Mouse (Mus musculus) CH12.LX (cell line): ENCODE data around the gene Agap3. TPM values are rescaled to one million over a fixed set of nuclear protein-coding genes. Genes with fewer than 3 reads are reported as not detected.

Experiments
- DNase-seq: peaks from one replicate; pipeline ENCODE4 v3.0.0-alpha.2; 2013; ENCODE audit errors: extremely low read depth
- H3K27ac ChIP-seq: 2 replicates; pipeline ENCODE4 v1.5.1; 2012; ENCODE audit warnings: low read depth, mild to moderate bottlenecking, control low read depth, moderate library complexity; ENCODE audit not compliant: insufficient read depth
- H3K27me3 ChIP-seq: replicated peaks from 2 replicates; pipeline ENCODE3; 2012; ENCODE audit warnings: inconsistent platforms
- H3K36me3 ChIP-seq, 2 experiments: replicated peaks in 1 of 2; 2 replicates each; pipeline versions ENCODE3 to v1.6.1; 2012; ENCODE audit warnings: inconsistent platforms in 1 of 2, low read length in 1 of 2, mild to moderate bottlenecking in 1 of 2, mixed read lengths in 1 of 2, moderate library complexity in 1 of 2; ENCODE audit not compliant: control insufficient read depth in 1 of 2, insufficient read depth in 1 of 2
- H3K4me1 ChIP-seq, 2 experiments: 2 replicates each; pipeline ENCODE4 v1.6.1; 2012; ENCODE audit warnings: inconsistent platforms in 1 of 2, moderate library complexity in 1 of 2; ENCODE audit not compliant: insufficient read depth in 2 of 2, control insufficient read depth in 1 of 2
- H3K4me2 ChIP-seq: 2 replicates; pipeline ENCODE4 v1.6.1; 2012; ENCODE audit warnings: low read depth, mild to moderate bottlenecking, control low read depth; ENCODE audit not compliant: poor library complexity, insufficient read depth, severe bottlenecking
- H3K4me3 ChIP-seq, 3 experiments: fragments of 150-350 bp in 1 of 3; sonication (generic) in 1 of 3; replicated peaks in 1 of 3; 2 replicates each; pipeline versions ENCODE3 to v1.5.1; 2011 to 2012; ENCODE audit warnings: low read depth in 2 of 3, low read length in 2 of 3, mild to moderate bottlenecking in 2 of 3, moderate library complexity in 2 of 3, control low read depth in 1 of 3, improper control_type of control experiment in 1 of 3, inconsistent platforms in 1 of 3, mixed read lengths in 1 of 3; ENCODE audit not compliant: poor library complexity in 1 of 3
- H3K79me2 ChIP-seq: replicated peaks from 2 replicates; pipeline ENCODE4 v1.6.1; 2012; ENCODE audit warnings: mild to moderate bottlenecking, moderate library complexity; ENCODE audit not compliant: control insufficient read depth, poor library complexity, insufficient read depth, severe bottlenecking; ENCODE audit errors: extremely low read depth
- H3K9ac ChIP-seq: 2 replicates; pipeline ENCODE4 v1.6.1; 2012; ENCODE audit warnings: low read depth, mild to moderate bottlenecking, control low read depth, moderate library complexity; ENCODE audit not compliant: insufficient read depth
- H3K9me3 ChIP-seq: replicated peaks from 2 replicates; pipeline ENCODE3; 2012; ENCODE audit warnings: low read length, inconsistent platforms, mixed read lengths
- CHD1 ChIP-seq: IDR thresholded peaks from 2 replicates; pipeline ENCODE4 v1.6.1; 2012; ENCODE audit warnings: low read depth, low read length, improper control_type of control experiment, inconsistent platforms
- CTCF ChIP-seq, 2 experiments: IDR thresholded peaks in 1 of 2; conservative IDR thresholded peaks in 1 of 2; 2 replicates each; pipeline ENCODE4 v1.5.1; 2011 to 2012; ENCODE audit warnings: low read depth in 2 of 2, low read length in 2 of 2, improper control_type of control experiment in 1 of 2, inconsistent platforms in 1 of 2, mild to moderate bottlenecking in 1 of 2, moderate library complexity in 1 of 2
- E2F4 ChIP-seq: IDR thresholded peaks from 2 replicates; pipeline ENCODE4 v1.6.1; 2011; ENCODE audit warnings: low read depth, low read length, improper control_type of control experiment; ENCODE audit not compliant: insufficient replicate concordance
- EP300 ChIP-seq: IDR thresholded peaks from 2 replicates; pipeline ENCODE4 v1.6.1; 2011; ENCODE audit warnings: low read length, improper control_type of control experiment
- HCFC1 ChIP-seq: IDR thresholded peaks from 2 replicates; pipeline ENCODE4 v1.6.1; 2012; ENCODE audit warnings: low read depth, mild to moderate bottlenecking, inconsistent platforms, low read length, improper control_type of control experiment
- IRF4 ChIP-seq: IDR thresholded peaks from 2 replicates; pipeline ENCODE4 v1.6.1; 2014; ENCODE audit warnings: low read depth, mild to moderate bottlenecking, inconsistent platforms, low read length, improper control_type of control experiment
- JUN ChIP-seq: IDR thresholded peaks from 2 replicates; pipeline ENCODE4 v1.6.1; 2011; ENCODE audit warnings: low read depth, mild to moderate bottlenecking, low read length, improper control_type of control experiment, moderate library complexity; ENCODE audit not compliant: insufficient read depth
- JUND ChIP-seq: conservative IDR thresholded peaks from 2 replicates; pipeline ENCODE4 v1.6.1; 2011; ENCODE audit warnings: low read depth, low read length, improper control_type of control experiment
- MAFK ChIP-seq: IDR thresholded peaks from 2 replicates; pipeline ENCODE4 v1.6.1; 2011; ENCODE audit warnings: low read length, improper control_type of control experiment; ENCODE audit not compliant: insufficient replicate concordance
- MAX ChIP-seq: IDR thresholded peaks from 2 replicates; pipeline ENCODE4 v1.6.1; 2011; ENCODE audit warnings: low read length, improper control_type of control experiment
- MEF2A ChIP-seq: IDR thresholded peaks from 2 replicates; pipeline ENCODE4 v1.6.1; 2014; ENCODE audit warnings: low read depth, mild to moderate bottlenecking, inconsistent platforms, low read length, improper control_type of control experiment, borderline replicate concordance
- NRF1 ChIP-seq: IDR thresholded peaks from 2 replicates; pipeline ENCODE4 v1.6.1; 2014; ENCODE audit warnings: low read depth, mild to moderate bottlenecking, inconsistent platforms, low read length, improper control_type of control experiment, moderate library complexity
- PAX5 ChIP-seq: IDR thresholded peaks from 2 replicates; pipeline ENCODE4 v1.6.1; 2012; ENCODE audit warnings: low read length, inconsistent platforms, mixed read lengths
- POLR2A ChIP-seq: IDR thresholded peaks from 2 replicates; pipeline ENCODE4 v1.6.1; 2011; ENCODE audit warnings: low read depth, mild to moderate bottlenecking, improper control_type of control experiment, low read length
- SIN3A ChIP-seq: IDR thresholded peaks from 2 replicates; pipeline ENCODE4 v1.6.1; 2012; ENCODE audit warnings: low read length, improper control_type of control experiment, inconsistent platforms
- TBP ChIP-seq: conservative IDR thresholded peaks from 2 replicates; pipeline ENCODE4 v1.6.1; 2011; ENCODE audit warnings: low read depth, low read length, improper control_type of control experiment
- TCF12 ChIP-seq: IDR thresholded peaks from 2 replicates; pipeline ENCODE4 v1.6.1; 2014; ENCODE audit warnings: low read depth, mild to moderate bottlenecking, inconsistent platforms, low read length, improper control_type of control experiment
- UBTF ChIP-seq: IDR thresholded peaks from 2 replicates; pipeline ENCODE4 v1.6.1; 2012; ENCODE audit warnings: low read depth, mild to moderate bottlenecking, inconsistent platforms, low read length, improper control_type of control experiment, moderate library complexity
- USF1 ChIP-seq: IDR thresholded peaks from 2 replicates; pipeline ENCODE4 v1.6.1; 2014; ENCODE audit warnings: low read depth, mild to moderate bottlenecking, inconsistent platforms, low read length, improper control_type of control experiment
- ZKSCAN1 ChIP-seq: IDR thresholded peaks from 2 replicates; pipeline ENCODE4 v1.6.1; 2012; ENCODE audit warnings: low read depth, inconsistent platforms, low read length, improper control_type of control experiment, borderline replicate concordance
- ZMIZ1 ChIP-seq: IDR thresholded peaks from 2 replicates; pipeline ENCODE4 v1.6.1; 2012; ENCODE audit warnings: low read depth, mild to moderate bottlenecking, inconsistent platforms, low read length, improper control_type of control experiment
- dilution Hi-C: fragments of 300-500 bp; cut with MboI; formaldehyde crosslinking; loops from 2 replicates; pipeline ENCODE4 v1.14.3; 2020; ENCODE audit warnings: low sequenced_read_pairs; ENCODE audit not compliant: extremely low pct_unique_long_range_greater_than_20kb, extremely low pct_ligation_motif_present
- in situ Hi-C: fragments of 300-500 bp; cut with MboI; formaldehyde crosslinking; loops from 3 replicates; pipeline ENCODE4 v1.14.3; 2019; ENCODE audit warnings: low sequenced_read_pairs, low pct_ligation_motif_present, low pct_unique_long_range_greater_than_20kb, mixed read lengths
- polyA plus RNA-seq: library from polyadenylated mRNA; unstranded; fragments of >175 nt; gene quantifications from 2 replicates; pipeline ENCODE4 v1.2.1, GENCODE M21; 2012; ENCODE audit warnings: low read depth; ENCODE audit not compliant: insufficient read length
- total RNA-seq, 2 experiments: library from RNA; depleted of rRNA; stranded (reverse); fragments of 300-350 nt in 1 of 2; fragments of >200 nt in 1 of 2; gene quantifications; 2 replicates each; pipeline ENCODE4 v1.2.3; 2012 to 2014

The Agap3 gene
- total and polyA plus RNA-seq, 3 experiments, result 15.4 to 43.5 (median 38.0) TPM

DNA sequence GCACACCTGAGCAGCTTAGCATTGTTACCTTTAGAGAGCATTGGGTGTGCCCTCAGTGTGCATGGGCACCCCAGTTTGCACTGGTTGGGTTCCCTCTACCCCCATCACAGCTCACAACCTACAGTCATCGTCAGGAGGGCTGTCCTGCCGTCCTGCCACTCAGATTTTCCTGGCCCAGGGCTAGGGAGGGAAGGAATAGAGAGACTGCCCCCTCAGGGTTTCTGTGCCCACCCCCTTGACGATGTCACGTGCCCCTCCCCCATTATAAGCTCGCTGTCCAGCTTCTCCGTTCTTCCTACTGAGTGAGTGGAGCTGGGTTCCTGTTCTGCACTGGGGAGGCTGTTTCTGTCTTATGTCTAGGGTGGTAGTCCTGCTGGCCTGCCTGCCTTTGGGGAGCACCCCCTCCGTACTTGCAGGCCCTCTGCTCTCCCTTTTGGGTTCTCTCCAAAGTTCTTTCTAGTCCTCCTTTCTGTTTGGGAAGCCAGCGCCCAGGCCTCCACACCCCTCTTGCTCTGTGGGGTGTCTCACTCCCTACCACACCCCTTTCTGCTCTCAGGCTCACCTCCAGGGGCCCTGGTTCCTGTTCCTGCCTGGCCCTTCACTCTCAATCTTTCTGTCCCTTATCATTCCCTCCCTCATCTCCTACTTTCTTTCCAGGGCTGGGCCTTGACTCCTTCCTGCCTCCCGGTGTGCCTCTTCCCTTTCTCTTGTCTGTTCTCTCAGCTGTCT is 25.3 kb upstream of the Agap3 start:
- Histone ChIP-seq H3K36me3 (peaks cover 25 to 43% of the 10 kb centered on the region in 2 experiments), H3K4me3 (no peak overlapping the region), H3K79me2 (peaks cover 10% of the 10 kb centered on the region; the same call in 1 of the 2 replicates), H3K9me3 (no peaks in the 10 kb centered on the region), H3K27me3 (no peaks in the 10 kb centered on the region), H3K4me2 (no peak overlapping the region), H3K9ac (no peak overlapping the region), H3K27ac (no peak overlapping the region), H3K4me1 (peaks cover 16 to 39% of the 10 kb centered on the region in 2 experiments)
- DNase-seq, result no peak
- no peak for TF ChIP-seq NRF1
- no peak for TF ChIP-seq TBP
- TF ChIP-seq HCFC1, result no peak
- TF ChIP-seq MAX, result no peak
- dilution Hi-C loops (no loop called here), in situ Hi-C loops (no loop called here)

GRCm38 (mm10) chr5:24427285-24427633 is 24.7 kb upstream of the Agap3 start:
- dilution Hi-C loops, result no loop called here
- no peaks in the 10 kb centered on the region for H3K9me3 ChIP-seq
- H3K79me2 ChIP-seq, result peaks cover 10% of the 10 kb centered on the region; the same call in 1 of the 2 replicates
- H3K4me1 ChIP-seq, result peaks cover 16 to 34% of the 10 kb centered on the region in 2 experiments
- H3K27ac ChIP-seq, result no peak overlapping the region
- in situ Hi-C loops, result no loop called here
- no peak overlapping the region for H3K9ac ChIP-seq
- peaks cover 30 to 46% of the 10 kb centered on the region in 2 experiments for H3K36me3 ChIP-seq
- H3K4me3 ChIP-seq, result no peak overlapping the region
- H3K27me3 ChIP-seq, result no peaks in the 10 kb centered on the region
- no peak overlapping the region for H3K4me2 ChIP-seq
- DNase-seq, result no peak
- TF ChIP-seq JUN, result no peak
- no peak for TF ChIP-seq TBP
- no peak for TF ChIP-seq E2F4
- TF ChIP-seq ZMIZ1, result no peak
- no peak for TF ChIP-seq EP300
- TF ChIP-seq CHD1, result no peak
- no peak for TF ChIP-seq IRF4
- no peak for TF ChIP-seq POLR2A
- no peak for TF ChIP-seq USF1
- TF ChIP-seq SIN3A, result no peak
- TF ChIP-seq MAFK, result no peak
- no peak for TF ChIP-seq ZKSCAN1
- TF ChIP-seq MEF2A, result no peak
- no peak for TF ChIP-seq UBTF
- TF ChIP-seq PAX5, result no peak
- no peak for TF ChIP-seq JUND
- no peak for TF ChIP-seq TCF12
- TF ChIP-seq CTCF (conservative IDR thresholded peaks at IDR 0.05 in 1 of 2, IDR thresholded peaks at IDR 0.05 in 1 of 2; ENCODE audit: low read depth in 2 of 2, low read length in 2 of 2), result no peak
